Mouse (Mus musculus) embryo, embryonic 10 days (tissue): ENCODE data around the gene Cxcl10.

Source experiments
- DNase-seq: peaks from one replicate; pipeline ENCODE4 v3.0.0-alpha.2; 2015; ENCODE audit warnings: low spot score

Cxcl10 gene

GRCm38 (mm10) chr5:92318596-92318995 is 30.1 kb downstream of the Cxcl10 start:
- DNase-seq, result no peak

GRCm38 (mm10) chr5:92318119-92318518 is 30.6 kb downstream of the Cxcl10 start:
- DNase-seq, result no peak

GRCm38 (mm10) chr5:92313776-92314175 is 34.9 kb downstream of the Cxcl10 start:
- no peak for DNase-seq

GRCm38 (mm10) chr5:92312046-92312715 is 36.5 kb downstream of the Cxcl10 start:
- peak; percentile 82 for DNase-seq

- peak; percentile 98 for DNase-seq
Measured at GRCm38 (mm10) chr5:92309681-92310511, 38.8 kb downstream of the Cxcl10 start, which contains the start of gene Sdad1. TSS of gene Sdad1 (minus strand) at chr5:92310479.

- DNase-seq, result no peak
Measured at GRCm38 (mm10) chr5:92304291-92304690, 44.4 kb downstream of the Cxcl10 start.

- DNase-seq, result no peak
Measured at GRCm38 (mm10) chr5:92302149-92302840, 46.4 kb downstream of the Cxcl10 start.
